21 mouse cellular contexts compared by ENCODE assay signal in genomic region chr2:29432565-29432964, GRCm38 (mm10).
DNase-seq lines count a peak whose midpoint lies in the region; ATAC-seq and TF ChIP-seq lines count a peak whose summit lies in the region.
"Had no signal": no experiment of that assay in that cellular context is flagged by ENCODE, and none has a peak within 500 bp of the region (broad histone marks: within the 10 kb centered on the region; RNA-seq: fewer than 3 reads in every experiment).

No protein-coding gene starts in this region.

- WGBS in heart, embryonic 16.5 days = 31% methylated on average over 5 of the region's 5 CpGs
- WGBS in midbrain, embryonic 13.5 days = 65% methylated on average over 5 of the region's 5 CpGs
- WGBS in midbrain, postnatal 0 days = 52% methylated on average over 5 of the region's 5 CpGs
- 47% methylated on average over 5 of the region's 5 CpGs for WGBS in liver, postnatal 0 days (ENCODE audit: insufficient replicate concordance)

- H3K9me3 ChIP-seq in heart, embryonic 16.5 days (replicated peaks; ENCODE audit: control insufficient read depth, low read length) = no peaks in the 10 kb centered on the region
- H3K9me3 ChIP-seq in midbrain, embryonic 13.5 days = no peaks in the 10 kb centered on the region
- no peaks in the 10 kb centered on the region for H3K9me3 ChIP-seq in midbrain, postnatal 0 days (ENCODE audit: low read length)
- H3K9me3 ChIP-seq in liver, postnatal 0 days (ENCODE audit: low read length) = no peaks in the 10 kb centered on the region
- H3K9me3 ChIP-seq: embryonic facial prominence, embryonic 10.5 days; forebrain, embryonic 15.5 days; hindbrain, embryonic 12.5 days; limb, embryonic 12.5 days; neural tube, embryonic 12.5 days had no signal

- H3K4me1 ChIP-seq in heart, embryonic 16.5 days (ENCODE audit: control insufficient read depth, insufficient read depth, low read length) = peaks cover 16% of the 10 kb centered on the region
- peaks cover 48% of the 10 kb centered on the region for H3K4me1 ChIP-seq in midbrain, embryonic 13.5 days (replicated peaks)
- no peaks in the 10 kb centered on the region for H3K4me1 ChIP-seq in midbrain, postnatal 0 days (ENCODE audit: insufficient read depth, low read length)
- peaks cover 5% of the 10 kb centered on the region; the same call in 1 of the 2 replicates for H3K4me1 ChIP-seq in liver, postnatal 0 days (ENCODE audit: insufficient read depth)
- H3K4me1 ChIP-seq: embryonic facial prominence, embryonic 10.5 days; neural tube, embryonic 12.5 days had no signal

- DNase-seq in heart, postnatal 10 days = no peak
- no peak for DNase-seq in midbrain, postnatal 0 days (ENCODE audit: low spot score)
- peak; percentile 56 for DNase-seq in c-Kit-positive CD71-positive TER-119-negative erythroid progenitor cells, embryonic 14.5 days (ENCODE audit: low read depth)
- DNase-seq in liver, postnatal 0 days = peak; percentile 46
- no peak for DNase-seq in gastrocnemius, postnatal 10 days
- DNase-seq in left cerebral cortex, adult 11 months (ENCODE audit: low spot score) = no peak
- DNase-seq: cerebellum, adult 11-12 months; cerebellum, postnatal 36 days; lung, adult 2 months; thymus, postnatal 25 days had no signal

- H3K9ac ChIP-seq in heart, embryonic 16.5 days (ENCODE audit: low read length) = no peak overlapping the region
- H3K9ac ChIP-seq in midbrain, embryonic 13.5 days (replicated peaks) = no peak overlapping the region
- no peak overlapping the region for H3K9ac ChIP-seq in midbrain, postnatal 0 days (replicated peaks; ENCODE audit: low read length, poor library complexity, severe bottlenecking)
- H3K9ac ChIP-seq in liver, postnatal 0 days (replicated peaks) = no peak overlapping the region
- H3K9ac ChIP-seq: forebrain, embryonic 15.5 days; hindbrain, embryonic 12.5 days; limb, embryonic 12.5 days; neural tube, embryonic 12.5 days had no signal

- no peak overlapping the region for H3K4me3 ChIP-seq in heart, embryonic 16.5 days (ENCODE audit: low read length)
- H3K4me3 ChIP-seq in midbrain, embryonic 13.5 days (replicated peaks) = no peak overlapping the region
- H3K4me3 ChIP-seq in midbrain, postnatal 0 days (ENCODE audit: low read depth, low read length) = no peak overlapping the region
- no peak overlapping the region for H3K4me3 ChIP-seq in liver, postnatal 0 days (ENCODE audit: low read depth, low read length)
- H3K4me3 ChIP-seq: embryonic facial prominence, embryonic 10.5 days; erythroblast, embryonic 14.5 days; forebrain, embryonic 15.5 days; hindbrain, embryonic 12.5 days; limb, embryonic 12.5 days; neural tube, embryonic 12.5 days had no signal

- no peaks in the 10 kb centered on the region for H3K36me3 ChIP-seq in heart, embryonic 16.5 days (ENCODE audit: control insufficient read depth, insufficient read depth)
- no peaks in the 10 kb centered on the region for H3K36me3 ChIP-seq in midbrain, embryonic 13.5 days
- H3K36me3 ChIP-seq in midbrain, postnatal 0 days (ENCODE audit: insufficient read depth, low read length) = no peaks in the 10 kb centered on the region
- no peaks in the 10 kb centered on the region for H3K36me3 ChIP-seq in liver, postnatal 0 days (replicated peaks; ENCODE audit: insufficient read depth, low read length)
- H3K36me3 ChIP-seq: embryonic facial prominence, embryonic 10.5 days; forebrain, embryonic 15.5 days; hindbrain, embryonic 12.5 days; limb, embryonic 12.5 days; neural tube, embryonic 12.5 days had no signal

- peak; percentile 65 for ATAC-seq in heart, embryonic 16.5 days (replicated peaks; ENCODE audit: extremely low read depth, insufficient read depth, low FRiP score)
- ATAC-seq in midbrain, embryonic 13.5 days = 0 out of 2 replicates have a peak, but pooled peaks have one; percentile 17
- no peak for ATAC-seq in midbrain, postnatal 0 days (ENCODE audit: low FRiP score)
- ATAC-seq in liver, postnatal 0 days = peak; percentile 31; the same call in 1 of the 2 replicates
- ATAC-seq: forebrain, embryonic 15.5 days; intestine, embryonic 16.5 days had no signal

- intact Hi-C loops in heart, postnatal 10 days (cut with DNase I) = no loop called here

- H3K27me3 ChIP-seq in heart, embryonic 16.5 days (ENCODE audit: control insufficient read depth, insufficient read depth, low read length) = no peaks in the 10 kb centered on the region
- H3K27me3 ChIP-seq in midbrain, embryonic 13.5 days = no peaks in the 10 kb centered on the region
- H3K27me3 ChIP-seq in midbrain, postnatal 0 days (ENCODE audit: insufficient read depth, low read length) = no peaks in the 10 kb centered on the region
- no peaks in the 10 kb centered on the region for H3K27me3 ChIP-seq in liver, postnatal 0 days (ENCODE audit: insufficient read depth, low read length)
- H3K27me3 ChIP-seq: forebrain, embryonic 15.5 days; hindbrain, embryonic 12.5 days; limb, embryonic 12.5 days; neural tube, embryonic 12.5 days had no signal

- no peak overlapping the region for H3K4me2 ChIP-seq in heart, embryonic 16.5 days (ENCODE audit: low read depth, low read length)
- H3K4me2 ChIP-seq in midbrain, embryonic 13.5 days (replicated peaks) = no peak overlapping the region
- H3K4me2 ChIP-seq in midbrain, postnatal 0 days (ENCODE audit: low read depth, low read length, poor library complexity, severe bottlenecking) = no peak overlapping the region
- no peak overlapping the region for H3K4me2 ChIP-seq in liver, postnatal 0 days (ENCODE audit: low read depth, low read length)
- H3K4me2 ChIP-seq: forebrain, embryonic 15.5 days; hindbrain, embryonic 12.5 days; limb, embryonic 12.5 days; neural tube, embryonic 12.5 days had no signal

- TF ChIP-seq EP300 in liver, postnatal 0 days (IDR thresholded peaks at IDR 0.05; ENCODE audit: low read depth) = 0 out of 2 replicates have a peak, but pooled peaks have one; percentile 18

- no peak for TF ChIP-seq CTCF in midbrain, postnatal 0 days (IDR thresholded peaks at IDR 0.05)
- TF ChIP-seq CTCF in liver, postnatal 0 days (IDR thresholded peaks at IDR 0.05; ENCODE audit: low read depth) = no peak

- H3K27ac ChIP-seq in heart, embryonic 16.5 days (ENCODE audit: low read length) = peak overlapping the region; percentile 39; the same call in 1 of the 2 replicates
- H3K27ac ChIP-seq in midbrain, embryonic 13.5 days = peak overlapping the region; percentile 49; the same call in 1 of the 2 replicates
- H3K27ac ChIP-seq in midbrain, postnatal 0 days (ENCODE audit: low read depth, low read length) = no peak overlapping the region
- no peak overlapping the region for H3K27ac ChIP-seq in liver, postnatal 0 days (ENCODE audit: low read depth)
- H3K27ac ChIP-seq: embryonic facial prominence, embryonic 10.5 days; forebrain, embryonic 15.5 days; hindbrain, embryonic 12.5 days; kidney, postnatal 0 days; macrophage; neural tube, embryonic 12.5 days had no signal

Comparison
In these comparisons a context has a peak if more than half of its experiments do, and no peak if none do; other contexts are left out.
1. H3K27ac ChIP-seq: peak in heart, embryonic 16.5 days (single experiment) and midbrain, embryonic 13.5 days (single experiment); none in midbrain, postnatal 0 days (single experiment) and liver, postnatal 0 days (single experiment).
2. DNase-seq: peak in c-Kit-positive CD71-positive TER-119-negative erythroid progenitor cells, embryonic 14.5 days (single experiment) and liver, postnatal 0 days (single experiment); none in heart, postnatal 10 days (0 of 2), midbrain, postnatal 0 days (single experiment), gastrocnemius, postnatal 10 days (single experiment) and left cerebral cortex, adult 11 months (single experiment).